Mouse (Mus musculus): ENCODE data around the gene Mrps36. TPM values are rescaled to one million over a fixed set of nuclear protein-coding genes. Genes with fewer than 3 reads are reported as not detected.

Gene Mrps36
- polyA plus RNA-seq (2012; rRNA removed; ENCODE audit: low replicate concordance) = 49.5 and 76.6 TPM in 2 replicates

DNA sequence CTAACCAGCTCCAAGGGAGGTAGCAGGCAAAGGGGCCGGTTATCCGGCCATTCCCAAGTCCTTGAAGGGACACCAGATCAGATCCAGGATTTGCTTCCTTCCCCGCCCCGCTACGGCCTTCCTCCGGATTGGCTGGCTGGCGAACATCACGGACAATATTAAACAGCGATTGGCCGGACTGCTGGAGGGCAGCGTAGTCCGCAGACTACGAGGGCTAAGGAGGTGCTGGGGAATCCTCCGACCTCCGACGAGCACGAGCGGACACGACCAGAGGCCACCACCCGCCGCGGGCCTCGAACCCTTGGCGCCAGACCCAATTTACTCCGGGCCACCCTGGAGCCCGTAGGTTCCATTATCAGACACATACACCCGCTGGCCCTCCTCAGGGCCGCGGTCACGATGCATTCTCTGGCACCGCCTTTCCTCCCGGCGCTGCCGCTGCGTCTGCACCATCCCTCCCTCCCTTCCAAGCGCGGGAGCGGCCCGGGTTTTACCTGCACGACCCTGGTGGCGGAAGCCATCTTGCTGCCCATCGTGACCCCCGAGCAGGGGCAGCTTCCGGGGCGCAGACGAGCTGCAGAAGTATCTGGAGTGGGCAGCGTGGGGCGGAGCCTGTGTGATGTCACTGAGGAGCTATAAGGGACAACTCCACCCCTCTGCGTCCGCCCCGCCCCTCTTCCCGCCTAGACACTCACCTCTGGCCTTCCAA, at the start of gene Mrps36:
Gene Mrps36 (minus strand): TSS at position 624 of the 709 bp plus-strand sequence.

DNA sequence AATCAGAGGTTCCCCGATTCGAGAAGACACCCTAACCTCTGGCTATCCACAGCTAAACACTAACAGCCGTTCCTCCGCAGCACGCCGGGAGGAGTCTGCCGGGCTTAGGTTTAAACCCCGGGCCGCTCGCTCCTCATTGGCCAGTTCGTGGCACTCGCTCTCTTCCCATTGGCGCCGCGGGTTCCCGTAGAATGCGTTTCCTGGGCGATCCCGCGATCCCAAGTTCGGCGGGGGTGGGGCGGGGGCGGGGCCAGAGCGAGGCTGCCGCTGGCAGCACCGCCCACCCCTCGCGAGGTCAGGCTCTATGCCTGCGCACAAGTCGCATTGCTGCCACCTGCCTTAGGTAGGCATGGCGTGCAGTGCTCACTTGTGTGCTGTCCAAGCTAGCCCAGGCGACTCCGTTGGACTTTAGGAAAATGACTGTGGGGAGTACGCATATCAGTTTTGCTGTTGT, 42.0 kb upstream of the Mrps36 start, which contains the start of gene Ccnb1:
Gene Ccnb1 (minus strand): TSS at position 157 of the 454 bp plus-strand sequence.

DNA sequence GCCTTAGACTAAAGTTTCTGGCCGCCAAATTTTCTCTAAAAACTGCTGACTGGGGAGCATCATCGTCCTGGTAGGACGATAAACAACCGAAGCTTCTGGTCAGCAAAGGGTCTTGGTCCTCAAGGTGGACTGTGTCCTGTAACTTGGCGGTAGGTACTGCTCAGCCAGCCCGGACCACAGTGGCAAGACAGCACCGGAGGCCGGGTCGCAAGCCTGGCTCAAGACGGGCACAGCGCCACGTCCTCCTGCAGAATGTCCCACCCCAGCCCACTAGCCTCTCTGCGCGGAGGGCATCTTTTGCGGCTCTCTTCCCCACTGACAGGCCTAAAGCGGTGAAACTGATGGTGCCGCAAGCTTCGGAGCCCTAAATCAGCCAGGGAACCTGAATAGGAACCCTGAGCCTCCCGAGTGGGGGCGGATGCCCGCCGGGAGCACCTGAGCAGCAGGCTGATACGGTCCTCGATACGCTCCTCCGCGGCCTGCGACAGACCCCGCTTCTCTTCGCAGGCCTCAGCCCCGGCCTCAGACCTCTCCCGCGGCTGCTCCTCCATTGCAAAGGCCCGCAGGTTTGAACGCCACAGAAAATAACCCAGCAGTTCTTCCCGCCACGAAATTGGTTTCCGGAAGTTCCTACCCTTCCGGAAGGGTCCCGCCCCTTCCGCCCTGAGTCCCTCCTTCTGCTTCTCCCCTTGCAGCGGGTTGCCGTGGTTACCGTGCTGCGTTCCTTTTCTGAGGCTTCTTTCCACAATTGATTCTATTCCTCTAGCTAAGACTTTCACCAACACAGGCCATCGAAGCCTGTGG, 31.0 kb upstream of the Mrps36 start, which contains the start of gene Cenph:
Gene Cenph (minus strand): TSS at position 648 of the 804 bp plus-strand sequence.

DNA sequence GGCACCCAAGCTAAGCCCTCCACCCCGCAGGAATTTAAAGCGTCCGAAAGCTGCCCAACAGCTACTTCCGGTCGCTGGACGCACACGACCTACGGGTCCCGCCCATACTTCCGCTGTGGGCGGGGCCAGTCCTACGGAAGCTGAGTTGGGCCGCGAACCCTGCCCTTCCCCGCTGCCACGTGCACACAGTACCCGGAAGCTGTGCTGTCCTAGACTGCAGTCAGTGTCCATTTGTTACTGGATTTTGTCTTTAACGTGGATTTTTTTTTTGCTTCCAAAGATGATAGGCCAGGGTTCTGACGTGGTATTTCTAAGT, 13.6 kb downstream of the Mrps36 start, which contains the start of gene Cdk7:
Gene Cdk7 (minus strand): TSS at position 79 of the 316 bp plus-strand sequence.

Other genes starting within 250 kb of the Mrps36 start
- gene Ocln, start 191.9 kb downstream of the Mrps36 start, polyA plus RNA-seq (2012; rRNA removed; ENCODE audit: low replicate concordance) = 0.06 and 7.9 TPM in 2 replicates
- 0.54 and 8.4 TPM in 2 replicates for gene Marveld2, start 127.7 kb downstream of the Mrps36 start, polyA plus RNA-seq (2012; rRNA removed; ENCODE audit: low replicate concordance)
- gene Ak6, start 93.7 kb downstream of the Mrps36 start, polyA plus RNA-seq (2012; rRNA removed; ENCODE audit: low replicate concordance) = 57.2 and 60.9 TPM in 2 replicates
- gene Rad17, start 93.6 kb downstream of the Mrps36 start, polyA plus RNA-seq (2012; rRNA removed; ENCODE audit: low replicate concordance) = 5.6 and 5.7 TPM in 2 replicates
- gene Taf9, start 93.1 kb downstream of the Mrps36 start, polyA plus RNA-seq (2012; rRNA removed; ENCODE audit: low replicate concordance) = 2.7 and 2.9 TPM in 2 replicates
- gene Ccdc125, start 74.9 kb downstream of the Mrps36 start, polyA plus RNA-seq (2012; rRNA removed; ENCODE audit: low replicate concordance) = 2.5 and 3.3 TPM in 2 replicates
- 15.5 and 21.8 TPM in 2 replicates for gene Cdk7, start 13.7 kb downstream of the Mrps36 start, polyA plus RNA-seq (2012; rRNA removed; ENCODE audit: low replicate concordance)
- gene Cenph, start 31.2 kb upstream of the Mrps36 start, polyA plus RNA-seq (2012; rRNA removed; ENCODE audit: low replicate concordance) = 1.5 TPM in 1 of 2 replicates, not detected in the other
- gene Ccnb1, start 41.9 kb upstream of the Mrps36 start, polyA plus RNA-seq (2012; rRNA removed; ENCODE audit: low replicate concordance) = 1.7 and 14.2 TPM in 2 replicates
- 21.5 and 32.6 TPM in 2 replicates for gene Slc30a5, start 88.8 kb upstream of the Mrps36 start, polyA plus RNA-seq (2012; rRNA removed; ENCODE audit: low replicate concordance)